Mouse (Mus musculus) common myeloid progenitor, adult 5-6 weeks (primary cell): ENCODE data around the gene Reck. TPM values are rescaled to one million over a fixed set of nuclear protein-coding genes. Genes with fewer than 3 reads are reported as not detected.

ENCODE experiments used
- ATAC-seq: replicated peaks from 2 replicates; pipeline ENCODE4 v1.8.0; 2016; ENCODE audit warnings: low read depth, mild to moderate bottlenecking, moderate TSS enrichment, inconsistent platforms; ENCODE audit not compliant: poor library complexity, severe bottlenecking
- total RNA-seq: library from RNA; stranded (forward); fragments of 200-1000, 187-1606 nt; gene quantifications from 2 replicates; pipeline ENCODE4 v1.2.3, GENCODE M21; 2017

Gene Reck
- total RNA-seq, 1 experiment from 2014 or later, result 1.9 TPM

GRCm38 (mm10) chr4:43964951-43965684, 89.8 kb downstream of the Reck start:
- no peak for ATAC-seq

- ATAC-seq, result 0 out of 2 replicates have a peak, but pooled peaks have one; percentile 41
Measured at GRCm38 (mm10) chr4:43965856-43966535, 90.7 kb downstream of the Reck start.

GRCm38 (mm10) chr4:43968650-43969049, 93.3 kb downstream of the Reck start:
- ATAC-seq, result no peak

- ATAC-seq, result no peak
Measured at GRCm38 (mm10) chr4:43969373-43969772, 94.0 kb downstream of the Reck start.

- no peak for ATAC-seq
Measured at GRCm38 (mm10) chr4:43970393-43971330, 95.3 kb downstream of the Reck start.

- ATAC-seq, result 0 out of 2 replicates have a peak, but pooled peaks have one; percentile 3
Measured at GRCm38 (mm10) chr4:43971541-43972136, 96.3 kb downstream of the Reck start.

GRCm38 (mm10) chr4:43972137-43972591, 96.8 kb downstream of the Reck start:
- peak; percentile 79 for ATAC-seq

- ATAC-seq, result peak; percentile 68
Measured at GRCm38 (mm10) chr4:43973526-43973981, 98.2 kb downstream of the Reck start.

GRCm38 (mm10) chr4:43974914-43975616, 99.7 kb downstream of the Reck start:
- ATAC-seq, result peak; percentile 37

- no peak for ATAC-seq
Measured at GRCm38 (mm10) chr4:43976223-43976740, 101.0 kb downstream of the Reck start.

- ATAC-seq, result no peak
Measured at GRCm38 (mm10) chr4:43978521-43979443, 103.5 kb downstream of the Reck start.

GRCm38 (mm10) chr4:43979746-43980145, 104.4 kb downstream of the Reck start:
- no peak for ATAC-seq

- no peak for ATAC-seq
Measured at GRCm38 (mm10) chr4:43980236-43980635, 104.9 kb downstream of the Reck start.

- ATAC-seq, result no peak
Measured at GRCm38 (mm10) chr4:43980846-43981245, 105.5 kb downstream of the Reck start.

- no peak for ATAC-seq
Measured at GRCm38 (mm10) chr4:43981251-43981650, 105.9 kb downstream of the Reck start.

- peak; percentile 95 for ATAC-seq
Measured at GRCm38 (mm10) chr4:43982053-43982732, 106.9 kb downstream of the Reck start.

- ATAC-seq, result no peak
Measured at GRCm38 (mm10) chr4:43983181-43983580, 107.9 kb downstream of the Reck start, which contains the start of gene Ccin. Ccin (plus strand) TSS chr4:43983483.
